Mouse (Mus musculus) bone marrow macrophage, adult 2 months (primary cell): ENCODE data around the gene Sap18b.

ENCODE experiments used
- CTCF ChIP-seq: IDR thresholded peaks from 2 replicates; pipeline ENCODE4 v1.5.1; 2012; ENCODE audit warnings: low read depth, mild to moderate bottlenecking, low read length, moderate library complexity
- POLR2A ChIP-seq: IDR thresholded peaks from 2 replicates; pipeline ENCODE4 v1.6.1; 2012; ENCODE audit warnings: mild to moderate bottlenecking, low read depth, low read length, borderline replicate concordance

DNA sequence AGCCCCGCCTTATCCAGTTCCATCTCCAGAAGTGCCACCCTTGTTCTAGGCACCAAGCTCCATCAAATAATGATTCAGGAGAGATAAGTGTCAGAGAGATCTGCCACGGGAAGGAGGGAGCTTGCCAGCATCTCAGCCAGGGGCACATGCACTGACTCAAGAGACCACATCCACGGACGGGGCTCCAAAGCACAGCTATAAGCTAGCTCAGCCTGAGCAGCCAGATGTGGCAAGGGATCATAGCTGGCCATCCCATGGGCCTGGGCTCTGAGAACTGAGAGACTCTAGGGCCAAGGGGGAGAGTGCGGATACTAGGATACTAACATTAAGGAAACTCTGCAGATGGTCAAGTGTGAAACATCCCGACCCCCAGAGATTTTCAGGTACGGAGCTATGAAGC is 19.9 kb downstream of the Sap18b start:
- TF ChIP-seq CTCF (no peak), POLR2A (no peak)
